34 mouse cellular contexts compared by ENCODE assay signal in genomic region chr6:128140724-128141123, GRCm38 (mm10). TPM values are rescaled to one million over a fixed set of nuclear protein-coding genes. Genes with fewer than 3 reads are reported as not detected.
DNase-seq lines count a peak whose midpoint lies in the region; ATAC-seq and TF ChIP-seq lines count a peak whose summit lies in the region.
"Had no signal": no experiment of that assay in that cellular context is flagged by ENCODE, and none has a peak within 500 bp of the region (broad histone marks: within the 10 kb centered on the region; RNA-seq: fewer than 3 reads in every experiment).

No protein-coding gene starts in this region.

- H3K27ac ChIP-seq in heart, embryonic 13.5 days (replicated peaks) = peak overlapping the region; percentile 2; the same call in 1 of the 2 replicates
- H3K27ac ChIP-seq in kidney, embryonic 15.5 days = no peak overlapping the region
- 0 out of 2 replicates have a peak overlapping the region, but pooled peaks have one; percentile 15 for H3K27ac ChIP-seq in ES-Bruce4 (ENCODE audit: insufficient read depth, low read length)
- H3K27ac ChIP-seq in stomach, embryonic 15.5 days = peak overlapping the region; percentile 16; the same call in 1 of the 2 replicates
- no peak overlapping the region for H3K27ac ChIP-seq in lung, postnatal 0 days (ENCODE audit: low read length)
- H3K27ac ChIP-seq: embryonic facial prominence, embryonic 12.5 days; forebrain, embryonic 10.5 days; limb, embryonic 10.5 days; limb, embryonic 15.5 days; liver, embryonic 13.5 days; macrophage; neural tube, embryonic 12.5 days had no signal

- WGBS in heart, embryonic 13.5 days = 56% methylated on average over 6 of the region's 6 CpGs
- 68% methylated on average over 6 of the region's 6 CpGs for WGBS in kidney, embryonic 15.5 days
- 64% methylated on average over 6 of the region's 6 CpGs for WGBS in stomach, embryonic 15.5 days
- 63% methylated on average over 6 of the region's 6 CpGs for WGBS in lung, postnatal 0 days

- peaks cover 39% of the 10 kb centered on the region for H3K4me1 ChIP-seq in heart, embryonic 13.5 days
- H3K4me1 ChIP-seq in kidney, embryonic 15.5 days = peaks cover 47% of the 10 kb centered on the region
- peaks cover 5% of the 10 kb centered on the region for H3K4me1 ChIP-seq in ES-Bruce4 (ENCODE audit: control insufficient read depth, insufficient read depth, low read length)
- H3K4me1 ChIP-seq in stomach, embryonic 15.5 days = peaks cover 7% of the 10 kb centered on the region
- H3K4me1 ChIP-seq in lung, postnatal 0 days (ENCODE audit: insufficient read depth, low read depth, low read length) = 0 out of 2 replicates have a peak, but pooled peaks cover 6% of the 10 kb centered on the region

- H3K4me3 ChIP-seq in heart, embryonic 13.5 days = no peak overlapping the region
- no peak overlapping the region for H3K4me3 ChIP-seq in kidney, embryonic 15.5 days (replicated peaks)
- no peak overlapping the region for H3K4me3 ChIP-seq in ES-Bruce4 (ENCODE audit: low read depth, low read length)
- no peak overlapping the region for H3K4me3 ChIP-seq in stomach, embryonic 15.5 days (replicated peaks)
- H3K4me3 ChIP-seq in lung, postnatal 0 days (ENCODE audit: low read depth, low read length) = no peak overlapping the region
- H3K4me3 ChIP-seq: embryonic facial prominence, embryonic 12.5 days; forebrain, embryonic 10.5 days; heart, embryonic 12.5 days; limb, embryonic 10.5 days; limb, embryonic 15.5 days; liver, embryonic 13.5 days; neural tube, embryonic 12.5 days had no signal

- no peak for ATAC-seq in heart, embryonic 13.5 days (ENCODE audit: extremely low read depth, insufficient number of reproducible peaks, low FRiP score, low TSS enrichment)
- ATAC-seq in kidney, embryonic 15.5 days (replicated peaks; ENCODE audit: low FRiP score) = no peak
- ATAC-seq in stomach, embryonic 15.5 days (ENCODE audit: insufficient read depth, low FRiP score, low read depth) = no peak
- ATAC-seq in lung, postnatal 0 days = no peak
- ATAC-seq: CD4-positive, CD25-positive, alpha-beta regulatory T cell, adult 4 months; forebrain, embryonic 16.5 days; hindbrain, embryonic 16.5 days; midbrain, embryonic 16.5 days; Patski had no signal

- H3K9me3 ChIP-seq in heart, embryonic 13.5 days = no peaks in the 10 kb centered on the region
- no peaks in the 10 kb centered on the region for H3K9me3 ChIP-seq in kidney, embryonic 15.5 days (replicated peaks)
- no peaks in the 10 kb centered on the region for H3K9me3 ChIP-seq in ES-Bruce4 (replicated peaks; ENCODE audit: control insufficient read depth, insufficient read depth, low read length, poor library complexity, severe bottlenecking)
- H3K9me3 ChIP-seq in stomach, embryonic 15.5 days = no peaks in the 10 kb centered on the region
- no peaks in the 10 kb centered on the region for H3K9me3 ChIP-seq in lung, postnatal 0 days (ENCODE audit: low read length)
- H3K9me3 ChIP-seq: embryonic facial prominence, embryonic 12.5 days; forebrain, embryonic 10.5 days; heart, embryonic 12.5 days; limb, embryonic 10.5 days; limb, embryonic 15.5 days; liver, embryonic 13.5 days; neural tube, embryonic 12.5 days had no signal

- H3K36me3 ChIP-seq in heart, embryonic 13.5 days = peaks cover 8% of the 10 kb centered on the region; the same call in 1 of the 2 replicates
- H3K36me3 ChIP-seq in kidney, embryonic 15.5 days = no peaks in the 10 kb centered on the region
- no peaks in the 10 kb centered on the region for H3K36me3 ChIP-seq in ES-Bruce4 (ENCODE audit: control insufficient read depth, insufficient read depth, low read length, poor library complexity, severe bottlenecking)
- no peaks in the 10 kb centered on the region for H3K36me3 ChIP-seq in stomach, embryonic 15.5 days
- H3K36me3 ChIP-seq in lung, postnatal 0 days (ENCODE audit: insufficient read depth, low read length) = no peaks in the 10 kb centered on the region
- H3K36me3 ChIP-seq: embryonic facial prominence, embryonic 12.5 days; forebrain, embryonic 10.5 days; G1E; limb, embryonic 15.5 days; liver, embryonic 13.5 days; neural tube, embryonic 12.5 days had no signal

- H3K27me3 ChIP-seq in heart, embryonic 13.5 days (replicated peaks) = no peaks in the 10 kb centered on the region
- no peaks in the 10 kb centered on the region for H3K27me3 ChIP-seq in kidney, embryonic 15.5 days
- no peaks in the 10 kb centered on the region for H3K27me3 ChIP-seq in ES-Bruce4 (ENCODE audit: control insufficient read depth, insufficient read depth, low read length, poor library complexity, severe bottlenecking)
- no peaks in the 10 kb centered on the region for H3K27me3 ChIP-seq in stomach, embryonic 15.5 days (replicated peaks)
- H3K27me3 ChIP-seq in lung, postnatal 0 days (replicated peaks; ENCODE audit: insufficient read depth, low read length) = no peaks in the 10 kb centered on the region
- H3K27me3 ChIP-seq: embryonic facial prominence, embryonic 12.5 days; heart, embryonic 12.5 days; limb, embryonic 15.5 days; Patski had no signal

- no peak for DNase-seq in heart, postnatal 25 days (ENCODE audit: low spot score)
- DNase-seq in kidney, adult 9 months = peak; percentile 10
- DNase-seq in lung, postnatal 0 days (ENCODE audit: low spot score) = no peak
- DNase-seq: adrenal gland, postnatal 14 days; cerebellum, adult 11 months; cerebellum, adult 9-10 months; cerebellum, postnatal 36 days; embryo, embryonic 11 days; kidney, adult 8-10 months; kidney, postnatal 14 days; layer of hippocampus, adult 9-11 months; liver, embryonic 13.5 days; lung, adult 18-20 months; lung, postnatal 10 days; thymus, adult 2 months; thymus, postnatal 36 days had no signal

- peak overlapping the region; percentile 38; the same call in 1 of the 2 replicates for H3K9ac ChIP-seq in heart, embryonic 13.5 days
- no peak overlapping the region for H3K9ac ChIP-seq in kidney, embryonic 15.5 days
- no peak overlapping the region for H3K9ac ChIP-seq in ES-Bruce4 (ENCODE audit: low read depth, poor library complexity, severe bottlenecking)
- no peak overlapping the region for H3K9ac ChIP-seq in stomach, embryonic 15.5 days
- no peak overlapping the region for H3K9ac ChIP-seq in lung, postnatal 0 days (replicated peaks; ENCODE audit: low read depth)
- H3K9ac ChIP-seq: embryonic facial prominence, embryonic 12.5 days; heart, embryonic 12.5 days; limb, embryonic 15.5 days; liver, embryonic 13.5 days; neural tube, embryonic 12.5 days had no signal

- intact Hi-C loops in heart, postnatal 25 days (cut with DNase I) = no loop called here

- TF ChIP-seq CTCF in ES-Bruce4 (IDR thresholded peaks at IDR 0.05; ENCODE audit: low read depth, low read length) = no peak
- no peak for TF ChIP-seq CTCF in lung, postnatal 0 days (IDR thresholded peaks at IDR 0.05)

- peak; percentile 94 for TF ChIP-seq EP300 in ES-Bruce4 (IDR thresholded peaks at IDR 0.05; ENCODE audit: insufficient read depth, low read depth, low read length)
- TF ChIP-seq EP300 in lung, postnatal 0 days (IDR thresholded peaks at IDR 0.05) = no peak

- TF ChIP-seq POLR2A in ES-Bruce4 (IDR thresholded peaks at IDR 0.05; ENCODE audit: insufficient read depth, low read length) = no peak

- H3K4me2 ChIP-seq in heart, embryonic 13.5 days = peak overlapping the region; percentile 12
- no peak overlapping the region for H3K4me2 ChIP-seq in kidney, embryonic 15.5 days
- H3K4me2 ChIP-seq in stomach, embryonic 15.5 days = no peak overlapping the region
- no peak overlapping the region for H3K4me2 ChIP-seq in lung, postnatal 0 days (replicated peaks; ENCODE audit: low read depth, low read length)
- H3K4me2 ChIP-seq: embryonic facial prominence, embryonic 12.5 days; heart, embryonic 12.5 days; limb, embryonic 15.5 days; liver, embryonic 13.5 days; midbrain, embryonic 11.5 days; neural tube, embryonic 12.5 days had no signal

RNA-seq across cellular contexts. Expression of gene Tspan9, which starts 2.7 kb away (rescaled TPM):
- 127 and 140 TPM in 2 replicates for polyA plus RNA-seq in heart, embryonic 13.5 days (2015; fragmentation: Nextera tagmentation; extraction: Ambion mirVana)
- 100 to 1,000 TPM; 129 to 132 TPM for total RNA-seq in heart, postnatal 25 days (2021)
- 115 and 121 TPM in 2 replicates for polyA plus RNA-seq in kidney, embryonic 15.5 days (2015; fragmentation: Nextera tagmentation; extraction: Ambion mirVana)
- 90.5 and 99.3 TPM in 2 replicates for polyA plus RNA-seq in ES-Bruce4 (2011; ENCODE audit: insufficient read depth, insufficient read length, low read depth, missing spikeins)
- polyA plus RNA-seq in stomach, embryonic 15.5 days (2015; fragmentation: Nextera tagmentation; extraction: Ambion mirVana) = 123 and 131 TPM in 2 replicates
- polyA plus RNA-seq in lung, postnatal 0 days (2015; fragmentation: Nextera tagmentation; extraction: Ambion mirVana) = 136 and 158 TPM in 2 replicates
- polyA plus RNA-seq: G1E had no signal

Comparison
In these comparisons a context has a peak if more than half of its experiments do, and no peak if none do; other contexts are left out.
1. H3K27ac ChIP-seq: peak in heart, embryonic 13.5 days (single experiment), ES-Bruce4 (single experiment) and stomach, embryonic 15.5 days (single experiment); none in kidney, embryonic 15.5 days (single experiment) and lung, postnatal 0 days (single experiment).